Mouse (Mus musculus) retina, postnatal 1 day (tissue): Measurements from ENCODE around the gene Fgfr2.
A peak's percentile ranks its signal among the peaks of the same experiment; 100 is the strongest.
"Not testable (repeated sequence)": the region's sequence is repeated elsewhere in the genome, so short reads cannot be mapped to it uniquely, and the experiment has no call there.

ENCODE experiments used
- DNase-seq: peaks from one replicate; pipeline ENCODE4 v3.0.0-alpha.2; 2012

Gene Fgfr2

GRCm38 (mm10) chr7:130622359-130622758 is 2500.8 kb downstream of the Fgfr2 start:
- DNase-seq, result no peak

GRCm38 (mm10) chr7:130621953-130622352 is 2501.2 kb downstream of the Fgfr2 start:
- DNase-seq, result no peak

GRCm38 (mm10) chr7:130621068-130621467 is 2502.1 kb downstream of the Fgfr2 start:
- no peak for DNase-seq

- peak; percentile 63 for DNase-seq
Measured at GRCm38 (mm10) chr7:130617591-130617990, 2505.6 kb downstream of the Fgfr2 start.

GRCm38 (mm10) chr7:130613973-130614372 is 2509.2 kb downstream of the Fgfr2 start:
- peak; percentile 34 for DNase-seq

GRCm38 (mm10) chr7:130606958-130607357 is 2516.2 kb downstream of the Fgfr2 start:
- no peak for DNase-seq

GRCm38 (mm10) chr7:130605111-130605510 is 2518.0 kb downstream of the Fgfr2 start:
- DNase-seq, result peak; percentile 64

GRCm38 (mm10) chr7:130604390-130604789 is 2518.8 kb downstream of the Fgfr2 start:
- DNase-seq, result no peak

GRCm38 (mm10) chr7:130603556-130603955 is 2519.6 kb downstream of the Fgfr2 start:
- DNase-seq, result no peak

GRCm38 (mm10) chr7:130602804-130603203 is 2520.3 kb downstream of the Fgfr2 start:
- DNase-seq, result no peak

- DNase-seq, result no peak
Measured at GRCm38 (mm10) chr7:130600546-130600945, 2522.6 kb downstream of the Fgfr2 start.

GRCm38 (mm10) chr7:130600074-130600473 is 2523.1 kb downstream of the Fgfr2 start:
- no peak for DNase-seq

GRCm38 (mm10) chr7:130597546-130597945 is 2525.6 kb downstream of the Fgfr2 start:
- DNase-seq, result no peak

GRCm38 (mm10) chr7:130596079-130596855 is 2526.9 kb downstream of the Fgfr2 start:
- peak; percentile 71 for DNase-seq

- DNase-seq, result peak; percentile 84
Measured at GRCm38 (mm10) chr7:130593375-130594239, 2529.5 kb downstream of the Fgfr2 start.

- DNase-seq, result not testable (repeated sequence)
Measured at GRCm38 (mm10) chr7:130592975-130593374, 2530.2 kb downstream of the Fgfr2 start.

- DNase-seq, result peak; percentile 47
Measured at GRCm38 (mm10) chr7:130590845-130591437, 2532.2 kb downstream of the Fgfr2 start.

GRCm38 (mm10) chr7:130590081-130590828 is 2532.9 kb downstream of the Fgfr2 start:
- DNase-seq, result peak; percentile 52

GRCm38 (mm10) chr7:130586521-130587072 is 2536.6 kb downstream of the Fgfr2 start:
- DNase-seq, result no peak

- no peak for DNase-seq
Measured at GRCm38 (mm10) chr7:130578607-130579006, 2544.5 kb downstream of the Fgfr2 start.

- no peak for DNase-seq
Measured at GRCm38 (mm10) chr7:130578066-130578465, 2545.1 kb downstream of the Fgfr2 start.

GRCm38 (mm10) chr7:130577388-130578003 is 2545.7 kb downstream of the Fgfr2 start, which contains the start of gene Tacc2:
Gene Tacc2 (plus strand): TSS chr7:130577438.
- DNase-seq, result no peak
